Mouse (Mus musculus): ENCODE data around the gene Ermn.
A peak's percentile ranks its signal among the peaks of the same experiment; 100 is the strongest.

Gene Ermn

GRCm38 (mm10) chr2:58052821-58053581 lies at the start of gene Ermn:
Gene Ermn (minus strand): TSS chr2:58052864.
- no peak for DNase-seq (ENCODE audit: low spot score)

GRCm38 (mm10) chr2:58094818-58095217 lies 42.2 kb upstream of the Ermn start:
- no peak for DNase-seq (ENCODE audit: low spot score)

GRCm38 (mm10) chr2:58086420-58086819 lies 33.8 kb upstream of the Ermn start:
- no peak for DNase-seq (ENCODE audit: low spot score)

- DNase-seq (ENCODE audit: low spot score) = no peak
These were observed 27.2 kb upstream of the Ermn start for GRCm38 (mm10) chr2:58079849-58080248.

- DNase-seq (ENCODE audit: low spot score) = peak; percentile 12
These were observed 2.7 kb upstream of the Ermn start for GRCm38 (mm10) chr2:58055383-58055782.

GRCm38 (mm10) chr2:58041867-58042266 lies 10.8 kb downstream of the Ermn start:
- no peak for DNase-seq (ENCODE audit: low spot score)

- no peak for DNase-seq (ENCODE audit: low spot score)
These were observed 15.7 kb downstream of the Ermn start for GRCm38 (mm10) chr2:58036926-58037325.

GRCm38 (mm10) chr2:58035635-58036034 lies 17.0 kb downstream of the Ermn start:
- no peak for DNase-seq (ENCODE audit: low spot score)

- no peak for DNase-seq (ENCODE audit: low spot score)
These were observed 21.2 kb downstream of the Ermn start for GRCm38 (mm10) chr2:58031431-58031830.

- peak; percentile 5 for DNase-seq (ENCODE audit: low spot score)
These were observed 23.3 kb downstream of the Ermn start for GRCm38 (mm10) chr2:58029404-58029803.

- no peak for DNase-seq (ENCODE audit: low spot score)
These were observed 25.9 kb downstream of the Ermn start for GRCm38 (mm10) chr2:58026740-58027139.

GRCm38 (mm10) chr2:58023556-58023955 lies 29.1 kb downstream of the Ermn start:
- DNase-seq (ENCODE audit: low spot score) = no peak

GRCm38 (mm10) chr2:58007081-58007480 lies 45.6 kb downstream of the Ermn start:
- no peak for DNase-seq (ENCODE audit: low spot score)

- no peak for DNase-seq (ENCODE audit: low spot score)
These were observed 51.2 kb downstream of the Ermn start for GRCm38 (mm10) chr2:58001497-58001896.

GRCm38 (mm10) chr2:57997752-57998430 lies 54.8 kb downstream of the Ermn start, which contains the start of gene Galnt5:
Gene Galnt5 (plus strand): TSS chr2:57997884.
- DNase-seq (ENCODE audit: low spot score) = no peak
